Mouse (Mus musculus) liver (tissue): ENCODE data around the gene Tbc1d8.

Experiments
- DNase-seq: peaks from one replicate; pipeline ENCODE4 v3.0.0-alpha.2; 2020; ENCODE audit warnings: mixed read lengths

Gene Tbc1d8

GRCm38 (mm10) chr1:39445303-39446050, 33.1 kb downstream of the Tbc1d8 start:
- no peak for DNase-seq

GRCm38 (mm10) chr1:39443764-39444163, 34.8 kb downstream of the Tbc1d8 start:
- no peak for DNase-seq

GRCm38 (mm10) chr1:39441686-39442085, 36.9 kb downstream of the Tbc1d8 start:
- no peak for DNase-seq

GRCm38 (mm10) chr1:39439661-39440548, 38.6 kb downstream of the Tbc1d8 start:
- DNase-seq: no peak

GRCm38 (mm10) chr1:39438629-39439028, 39.9 kb downstream of the Tbc1d8 start:
- DNase-seq: peak; percentile 42

- DNase-seq: no peak
Observed at GRCm38 (mm10) chr1:39434264-39434663, 44.3 kb downstream of the Tbc1d8 start.

GRCm38 (mm10) chr1:39430020-39430419, 48.5 kb downstream of the Tbc1d8 start:
- DNase-seq: peak; percentile 59

GRCm38 (mm10) chr1:39429015-39429414, 49.5 kb downstream of the Tbc1d8 start:
- DNase-seq: peak; percentile 28

- DNase-seq: no peak
Observed at GRCm38 (mm10) chr1:39428280-39428679, 50.3 kb downstream of the Tbc1d8 start.

GRCm38 (mm10) chr1:39425497-39425896, 53.1 kb downstream of the Tbc1d8 start:
- DNase-seq: no peak

GRCm38 (mm10) chr1:39420987-39421386, 57.6 kb downstream of the Tbc1d8 start:
- DNase-seq: no peak

GRCm38 (mm10) chr1:39418852-39419251, 59.7 kb downstream of the Tbc1d8 start:
- DNase-seq: no peak

GRCm38 (mm10) chr1:39417817-39418216, 60.7 kb downstream of the Tbc1d8 start:
- DNase-seq: peak; percentile 24

GRCm38 (mm10) chr1:39410085-39410821, 68.3 kb downstream of the Tbc1d8 start:
- no peak for DNase-seq

GRCm38 (mm10) chr1:39408668-39409067, 69.9 kb downstream of the Tbc1d8 start:
- no peak for DNase-seq

GRCm38 (mm10) chr1:39408123-39408522, 70.4 kb downstream of the Tbc1d8 start:
- DNase-seq: no peak

- DNase-seq: no peak
Observed at GRCm38 (mm10) chr1:39407108-39407507, 71.4 kb downstream of the Tbc1d8 start.

- no peak for DNase-seq
Observed at GRCm38 (mm10) chr1:39400173-39400572, 78.4 kb downstream of the Tbc1d8 start.

- DNase-seq: no peak
Observed at GRCm38 (mm10) chr1:39399228-39399627, 79.3 kb downstream of the Tbc1d8 start.

- DNase-seq: no peak
Observed at GRCm38 (mm10) chr1:39398284-39398683, 80.3 kb downstream of the Tbc1d8 start.

- peak; percentile 37 for DNase-seq
Observed at GRCm38 (mm10) chr1:39396347-39396746, 82.2 kb downstream of the Tbc1d8 start.

- no peak for DNase-seq
Observed at GRCm38 (mm10) chr1:39394650-39395049, 83.9 kb downstream of the Tbc1d8 start.

- DNase-seq: no peak
Observed at GRCm38 (mm10) chr1:39394096-39394495, 84.5 kb downstream of the Tbc1d8 start.
